Mouse (Mus musculus) CD4-positive, CD25-positive, alpha-beta regulatory T cell, adult 4 months (primary cell): ENCODE data around the gene Atg9b. TPM values are rescaled to one million over a fixed set of nuclear protein-coding genes. Genes with fewer than 3 reads are reported as not detected.

Source experiments
- ATAC-seq: one replicate; pipeline ENCODE4 v1.8.0; 2017
- polyA plus RNA-seq, 2 experiments: library from polyadenylated mRNA; unstranded; fragments of 100-300 nt; shearing (Covaris generic); gene quantifications; one replicate each; pipeline ENCODE4 v1.2.1; 2017

Atg9b gene
- polyA plus RNA-seq, 2 experiments from 2014 or later, result 2.2 to 3.2 TPM

DNA sequence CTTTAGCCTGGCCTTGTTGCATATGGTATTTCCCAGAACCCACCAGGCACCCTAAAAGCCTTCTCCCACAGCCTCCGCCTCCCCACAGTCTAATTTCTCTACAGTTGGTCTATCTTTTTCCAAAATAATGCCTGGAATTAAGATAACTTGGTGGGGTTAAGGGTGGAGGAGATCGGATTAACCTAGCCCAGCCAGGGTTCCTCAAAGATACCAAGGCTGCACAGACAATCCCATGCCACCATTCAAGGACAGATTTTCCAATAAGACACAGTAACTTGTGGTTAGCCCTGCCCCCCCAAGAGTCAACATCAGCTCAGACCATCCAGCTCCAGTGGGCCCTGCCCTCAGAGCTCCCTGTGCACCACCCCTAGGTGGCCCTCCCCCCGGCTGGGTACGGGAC is 11.4 kb downstream of the Atg9b start:
- ATAC-seq, result no peak

DNA sequence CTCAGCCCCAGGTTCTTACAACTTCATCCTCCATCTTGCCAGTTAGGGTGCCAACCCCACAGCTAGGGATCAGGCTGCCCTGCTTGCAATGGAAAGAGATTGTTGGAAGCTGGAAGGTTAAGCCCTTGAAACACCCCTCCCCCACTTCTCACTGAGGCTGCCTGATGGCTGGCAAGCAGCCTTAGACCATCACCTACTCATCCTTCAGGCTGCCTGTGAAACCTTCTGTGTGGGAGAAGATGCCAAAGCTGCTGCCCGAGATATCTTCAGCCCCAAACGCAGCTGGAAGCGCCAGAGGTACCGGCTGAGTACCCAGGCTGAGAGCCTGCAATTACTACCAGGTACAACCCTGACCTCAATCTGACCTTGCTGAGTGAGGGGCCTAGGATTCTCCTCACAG is 12.4 kb downstream of the Atg9b start:
- no peak for ATAC-seq

DNA sequence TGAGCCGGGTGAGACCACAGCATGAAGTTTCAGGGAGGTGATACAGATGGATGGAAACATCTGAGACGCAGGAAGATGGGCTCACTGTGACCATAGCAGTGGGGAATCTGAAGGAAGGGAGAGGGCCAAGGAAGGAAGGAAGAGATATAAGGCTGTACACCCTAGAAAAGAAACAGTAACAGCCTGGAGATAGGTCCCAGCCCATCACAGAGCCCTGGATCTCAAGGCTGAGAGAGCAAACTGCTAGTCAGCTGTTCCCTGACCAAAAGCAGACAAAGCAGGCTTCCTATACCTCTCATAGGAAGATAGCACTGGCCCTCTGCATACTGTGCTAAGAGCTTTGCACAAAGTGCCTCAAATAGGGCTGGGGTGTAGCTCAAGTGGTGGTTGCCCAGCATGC is 13.2 kb downstream of the Atg9b start:
- ATAC-seq, result no peak

DNA sequence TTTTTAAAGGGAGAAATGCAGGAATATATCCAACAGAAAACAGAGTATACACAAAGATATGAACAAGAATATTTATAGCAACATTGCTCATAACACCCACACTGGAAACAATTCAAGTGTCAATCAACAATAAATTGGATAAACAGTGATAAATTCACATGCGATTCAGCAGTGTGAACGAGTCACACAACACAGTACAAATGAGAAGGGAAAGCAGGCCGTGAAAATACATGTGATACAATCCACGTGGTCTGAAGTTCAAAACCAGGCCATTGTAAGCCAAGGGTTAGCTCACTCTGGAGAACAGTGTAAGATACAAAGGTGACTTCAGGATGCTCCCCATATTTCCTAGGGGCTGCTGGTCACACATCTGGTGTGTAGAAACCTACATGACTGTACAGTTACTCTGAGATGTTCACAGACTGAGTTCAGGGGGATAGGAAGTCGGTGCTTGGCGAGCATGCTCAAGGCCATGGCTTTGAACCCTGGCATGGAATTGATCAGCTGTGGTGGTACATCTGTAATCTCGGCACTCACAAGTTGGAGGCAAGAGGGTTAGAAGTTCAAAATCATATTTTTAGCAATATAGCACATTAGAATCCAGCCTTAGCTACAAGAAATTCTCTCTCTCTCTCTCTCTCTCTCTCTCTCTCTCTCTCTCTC is 17.1 kb downstream of the Atg9b start:
- no peak for ATAC-seq

DNA sequence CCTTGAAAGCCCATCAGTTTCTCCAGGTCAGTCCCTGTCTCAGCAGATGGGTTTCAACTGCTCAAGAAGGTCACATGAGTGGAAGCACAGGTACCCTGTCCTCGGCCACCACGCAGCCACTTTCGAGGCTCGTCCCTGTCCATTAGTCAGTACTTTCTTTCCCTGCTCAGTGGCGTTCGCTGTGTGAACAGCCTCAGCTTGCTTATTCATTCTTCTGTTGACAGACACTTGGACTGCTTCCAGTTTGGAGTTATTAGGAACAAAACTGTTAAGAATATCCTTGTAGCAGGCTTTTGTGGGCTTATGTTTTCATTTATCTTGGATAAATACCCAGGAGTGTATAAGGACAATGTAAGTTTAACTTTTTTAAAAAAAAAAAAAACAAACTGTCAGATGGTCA is 17.7 kb downstream of the Atg9b start:
- ATAC-seq, result no peak

DNA sequence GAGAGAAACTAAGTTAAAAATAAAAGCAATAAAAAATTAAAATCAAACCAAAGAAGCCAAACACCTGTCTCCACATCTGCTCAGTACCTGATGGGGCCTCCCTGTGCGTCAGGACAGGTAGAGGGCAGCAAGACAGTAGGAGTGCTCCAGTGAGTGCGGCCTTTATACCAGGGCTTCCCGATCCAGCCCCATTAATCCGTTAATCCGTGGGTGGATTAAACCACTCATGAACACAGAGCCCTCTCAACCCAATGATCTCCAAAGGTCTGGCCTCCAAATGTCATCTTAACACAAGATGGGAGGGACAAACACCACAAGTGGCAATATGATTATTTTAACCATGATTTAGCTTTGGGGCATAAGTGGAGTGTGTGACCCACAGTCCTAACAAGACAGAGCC is 18.1 kb downstream of the Atg9b start:
- no peak for ATAC-seq

DNA sequence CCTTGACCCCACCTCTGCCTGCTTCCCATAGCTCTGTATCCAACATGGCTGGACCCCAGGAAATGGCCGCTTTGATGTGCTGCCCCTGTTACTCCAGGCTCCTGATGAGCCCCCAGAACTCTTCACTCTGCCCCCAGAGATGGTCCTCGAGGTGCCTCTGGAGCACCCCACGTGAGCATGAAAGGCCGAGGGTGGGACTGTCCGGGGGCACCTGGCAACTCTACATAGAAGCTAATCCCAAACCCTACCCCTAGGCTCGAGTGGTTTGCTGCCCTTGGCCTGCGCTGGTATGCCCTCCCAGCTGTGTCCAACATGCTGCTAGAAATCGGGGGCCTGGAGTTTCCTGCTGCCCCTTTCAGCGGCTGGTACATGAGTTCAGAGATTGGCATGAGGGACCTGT is 22.2 kb downstream of the Atg9b start:
- ATAC-seq, result no peak

DNA sequence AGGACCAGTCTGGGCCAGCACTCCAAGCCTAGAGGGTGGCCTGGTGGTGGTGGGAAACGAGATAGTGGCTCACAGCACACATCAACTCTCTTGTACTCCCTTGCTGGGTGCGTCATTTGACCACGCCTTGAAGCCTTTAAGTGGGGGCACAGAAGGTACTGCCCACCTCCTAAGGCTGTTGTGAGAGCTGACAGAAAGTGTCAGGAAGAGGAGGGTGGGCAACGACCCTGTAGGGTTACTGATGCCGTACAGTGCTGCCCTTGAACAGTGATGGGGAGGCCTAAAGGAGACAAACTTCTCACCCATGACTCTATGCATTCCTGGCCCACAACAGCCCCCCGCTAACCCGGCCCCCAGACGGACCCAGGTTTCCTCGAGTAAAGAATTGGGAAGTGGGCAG is 25.5 kb downstream of the Atg9b start:
- ATAC-seq, result no peak

DNA sequence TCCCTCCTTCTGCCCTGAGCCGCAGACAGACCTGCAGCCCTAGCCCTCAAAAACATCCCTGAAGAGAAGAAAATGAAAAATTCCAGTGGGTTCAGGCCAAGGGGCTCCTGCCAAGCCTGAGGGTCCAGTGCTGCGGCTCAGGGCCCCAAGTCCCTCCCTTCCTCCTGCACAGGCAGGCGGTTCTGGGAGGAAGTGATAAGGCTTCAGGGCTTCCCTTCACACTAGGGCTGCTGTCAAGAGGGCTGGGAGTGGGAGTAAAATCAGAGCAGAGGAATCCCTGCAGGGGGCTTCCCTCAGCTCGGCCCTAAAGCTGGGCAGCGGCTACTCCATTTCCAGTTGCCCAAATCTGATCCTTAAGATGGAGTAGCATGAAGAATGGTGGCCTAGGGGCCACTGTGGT is 26.4 kb downstream of the Atg9b start:
- ATAC-seq, result no peak

DNA sequence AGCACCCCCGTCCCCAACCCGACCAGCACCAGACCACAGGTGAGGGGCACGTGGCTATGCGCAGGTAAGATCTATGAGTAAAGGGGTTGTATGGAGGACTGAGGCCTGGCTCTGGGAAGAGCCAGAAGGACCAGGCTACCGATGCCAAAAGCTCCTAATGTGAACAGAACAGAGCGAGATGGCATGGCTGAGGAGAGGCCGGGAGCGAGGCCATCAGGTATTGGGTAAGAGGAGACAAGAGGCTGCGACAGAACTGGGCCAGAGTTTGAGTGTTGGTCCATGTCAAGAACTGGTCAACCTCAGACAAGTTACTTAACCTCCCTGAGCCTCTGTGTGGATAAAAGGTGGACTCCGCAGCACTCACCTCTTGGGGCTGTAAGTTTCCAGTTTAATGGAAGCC is 27.0 kb downstream of the Atg9b start:
- ATAC-seq, result no peak

DNA sequence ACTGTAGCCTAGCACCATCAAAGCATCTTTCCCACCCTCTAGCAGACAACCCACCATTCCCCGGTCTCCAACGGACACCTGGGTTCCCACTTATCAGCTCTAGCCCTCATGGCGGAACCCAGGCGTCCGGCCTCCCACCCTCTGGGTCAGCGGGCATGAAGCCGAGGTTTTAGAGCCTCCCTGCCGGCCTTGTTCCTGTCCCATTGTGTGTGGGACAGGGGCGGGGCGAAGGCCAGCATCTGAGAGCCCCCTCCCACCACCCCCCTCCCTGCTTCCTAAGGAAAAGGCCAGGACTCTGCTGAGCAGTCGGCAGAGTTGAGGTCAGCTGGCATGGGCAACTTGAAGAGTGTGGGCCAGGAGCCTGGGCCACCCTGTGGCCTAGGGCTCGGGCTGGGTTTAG is 27.4 kb downstream of the Atg9b start, which contains the start of gene Nos3:
Gene Nos3, plus strand, starts transcription at position 303 of the 400 bp plus-strand sequence.
- no peak for ATAC-seq

DNA sequence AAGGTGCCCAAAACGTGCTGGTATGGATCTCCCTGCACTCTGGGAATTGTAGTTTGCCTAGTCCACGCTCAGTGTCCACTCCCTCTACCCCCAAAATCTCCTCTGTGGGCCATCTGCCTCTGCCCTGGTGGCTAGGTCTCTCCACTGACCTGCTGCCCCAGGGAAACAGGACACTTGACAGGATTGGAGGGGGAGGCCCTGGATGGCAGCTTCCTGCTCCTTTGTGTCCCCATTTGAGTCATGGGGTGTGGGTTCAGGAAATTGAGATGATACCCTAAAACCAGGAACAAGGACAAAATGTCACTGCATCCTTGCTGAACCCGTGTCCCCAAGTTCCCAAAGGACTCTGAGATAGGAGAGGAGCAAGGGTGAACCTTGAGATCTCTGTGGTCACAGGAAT is 27.9 kb downstream of the Atg9b start:
- no peak for ATAC-seq

DNA sequence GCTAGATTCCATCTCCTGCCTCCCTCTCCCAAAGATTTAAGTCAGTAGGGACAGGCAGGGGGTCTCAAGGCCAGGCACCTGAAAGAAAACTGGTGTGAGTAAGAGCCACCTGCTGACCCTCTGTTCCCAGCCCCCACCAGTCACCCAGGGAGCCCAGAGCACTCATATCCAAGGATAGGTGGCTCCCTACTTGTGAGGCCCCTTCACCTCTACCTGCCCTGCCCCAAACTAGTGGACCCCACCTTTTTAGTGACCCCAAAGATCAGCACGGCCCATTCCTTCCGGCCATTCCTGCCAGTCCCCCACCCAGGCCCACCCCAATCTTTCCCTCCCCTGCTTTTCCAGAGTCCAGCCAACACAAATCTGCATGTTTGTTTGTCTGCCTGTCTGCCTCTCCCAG is 28.5 kb downstream of the Atg9b start:
- no peak for ATAC-seq

DNA sequence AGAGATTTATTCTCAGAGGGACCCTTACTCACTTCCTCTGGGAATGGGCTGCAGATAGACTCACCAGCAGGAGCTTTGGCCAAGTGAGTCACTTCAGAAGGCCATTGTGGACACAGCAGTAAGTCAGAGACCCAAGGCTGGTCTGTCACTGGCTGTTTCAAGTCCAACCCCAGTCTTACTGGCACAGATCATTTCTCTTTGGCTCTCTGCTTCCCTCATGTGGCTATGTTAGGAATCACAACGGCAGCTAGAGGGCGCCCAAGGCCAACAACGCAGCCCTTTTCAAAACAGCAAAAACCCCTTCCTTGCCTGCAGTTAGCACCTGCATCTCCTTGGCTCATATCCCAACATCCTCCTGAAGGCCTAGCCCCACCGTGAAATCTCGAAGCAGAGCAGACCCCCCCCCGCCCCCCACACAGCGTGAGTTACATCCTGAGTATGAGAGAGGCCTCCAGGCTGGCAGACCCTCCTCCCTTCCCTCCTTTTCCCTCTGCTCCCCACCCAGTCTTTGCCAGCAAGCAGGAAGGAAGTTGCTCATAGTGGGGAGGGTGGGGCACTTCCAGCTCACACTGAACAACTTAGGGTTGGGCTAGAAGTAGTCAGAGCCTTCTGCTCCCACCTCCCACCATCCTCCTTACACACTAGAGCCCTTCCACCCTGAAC is 31.0 kb downstream of the Atg9b start:
- ATAC-seq, result peak; percentile 82

DNA sequence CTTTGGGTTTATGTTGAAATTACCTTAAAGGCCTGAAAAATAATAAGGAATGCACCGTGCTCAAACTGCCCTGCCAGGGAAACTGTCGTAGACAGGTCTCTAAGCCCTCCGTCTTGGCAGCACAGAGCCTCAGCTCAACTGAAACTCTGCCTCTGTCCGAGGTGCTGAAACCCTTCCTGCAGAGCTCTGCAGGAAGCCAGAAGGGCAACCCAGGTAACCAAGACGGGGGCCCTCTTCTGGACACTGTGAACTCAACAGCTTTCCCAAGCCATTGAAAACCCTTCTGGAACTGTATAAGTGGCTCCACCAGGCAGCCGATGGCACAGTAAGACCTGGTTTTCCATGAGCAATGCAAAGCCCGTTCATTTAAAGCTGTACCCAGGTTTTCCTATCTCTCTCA is 34.5 kb downstream of the Atg9b start:
- ATAC-seq, result peak; percentile 88

DNA sequence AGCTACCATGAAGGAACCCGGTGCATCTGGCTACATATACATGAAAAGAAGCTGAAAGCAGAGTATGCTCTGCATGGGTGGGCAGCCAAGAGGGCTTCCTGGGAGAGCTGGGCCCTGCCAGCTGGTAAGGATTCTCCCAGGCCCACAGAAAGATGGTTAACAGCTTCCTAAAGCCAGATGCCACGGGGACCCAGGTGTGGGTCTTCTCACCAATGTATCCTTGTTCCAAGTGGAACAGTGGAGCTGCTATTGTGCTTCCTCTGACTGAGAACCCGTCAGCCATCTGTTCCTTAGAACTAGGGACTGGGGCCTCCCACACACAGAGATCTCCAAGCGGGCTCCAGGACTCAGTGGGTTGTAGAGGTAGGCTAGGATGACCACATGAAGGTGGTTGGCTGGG is 35.2 kb downstream of the Atg9b start:
- ATAC-seq, result no peak

DNA sequence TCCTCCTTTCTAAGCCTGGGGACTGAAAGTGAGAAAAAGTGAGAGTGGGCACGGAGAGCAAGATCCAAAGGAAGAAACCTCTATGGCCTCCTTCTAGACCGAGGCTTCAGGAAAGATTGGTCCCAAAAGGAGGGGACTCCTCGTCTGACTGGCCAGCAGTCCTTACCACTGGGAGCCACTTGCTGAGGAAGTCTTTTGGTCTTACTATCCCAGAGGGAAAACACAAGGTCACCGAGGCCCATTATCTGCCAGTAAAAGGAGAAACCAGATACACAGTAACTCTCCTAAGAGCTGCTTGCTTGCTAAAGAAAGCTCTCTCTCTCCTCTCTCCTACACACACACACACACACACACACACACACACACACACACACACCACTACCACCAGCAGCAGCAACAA is 38.6 kb downstream of the Atg9b start:
- no peak for ATAC-seq

DNA sequence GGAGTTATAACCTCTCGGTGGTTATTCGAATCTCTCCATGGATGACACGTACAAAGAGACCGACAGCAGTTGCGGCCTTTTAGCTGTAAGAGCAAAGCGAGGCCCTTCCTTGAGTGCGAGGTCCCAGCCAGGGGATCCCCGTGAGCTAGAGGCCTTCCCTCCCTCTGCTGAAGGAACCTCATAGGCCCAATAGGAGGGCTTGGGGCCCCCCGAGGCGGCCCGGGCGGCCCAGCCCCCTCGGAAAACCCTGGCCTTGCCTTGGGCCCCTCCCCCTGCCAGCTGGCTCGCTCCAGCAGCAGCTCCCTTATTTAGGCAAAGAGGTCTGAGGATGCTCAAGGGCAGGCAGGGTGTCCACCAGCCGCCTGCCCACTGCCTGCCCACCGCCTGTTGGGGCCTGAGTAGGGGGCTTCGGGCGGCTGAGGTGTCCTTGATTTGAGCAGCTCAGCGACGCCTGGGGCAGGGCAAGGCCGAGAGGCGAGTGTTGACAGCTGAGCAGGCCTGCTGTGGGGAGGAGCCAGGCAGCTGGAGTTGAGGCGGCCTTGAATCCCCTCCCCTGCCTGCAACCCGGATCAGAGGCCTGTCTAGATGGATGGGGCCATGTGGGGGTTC is 39.6 kb downstream of the Atg9b start:
- no peak for ATAC-seq

DNA sequence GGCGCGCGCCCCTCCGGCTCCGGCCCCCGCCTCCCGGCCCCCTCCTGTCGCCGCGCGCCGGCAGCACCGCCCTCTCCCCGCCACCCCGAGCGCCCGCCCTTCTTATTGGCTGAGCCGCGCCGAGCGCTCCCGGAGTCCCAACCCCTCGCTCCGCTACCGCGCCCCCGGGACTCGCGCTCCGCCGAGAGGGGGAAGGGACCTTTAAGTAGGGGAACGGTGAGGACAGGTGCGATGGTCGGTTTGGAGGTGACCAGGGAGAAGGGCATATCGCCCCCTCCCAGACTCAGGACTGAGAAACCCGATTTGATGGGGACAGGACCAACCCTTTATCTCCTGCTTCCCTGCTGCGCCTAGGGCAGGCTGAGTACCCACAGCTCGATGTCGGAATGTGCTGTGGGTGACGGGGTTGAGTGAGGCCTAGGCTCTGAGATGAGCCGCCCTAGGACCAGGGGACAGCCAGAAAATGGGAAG is 40.2 kb downstream of the Atg9b start:
- ATAC-seq, result peak; percentile 51

DNA sequence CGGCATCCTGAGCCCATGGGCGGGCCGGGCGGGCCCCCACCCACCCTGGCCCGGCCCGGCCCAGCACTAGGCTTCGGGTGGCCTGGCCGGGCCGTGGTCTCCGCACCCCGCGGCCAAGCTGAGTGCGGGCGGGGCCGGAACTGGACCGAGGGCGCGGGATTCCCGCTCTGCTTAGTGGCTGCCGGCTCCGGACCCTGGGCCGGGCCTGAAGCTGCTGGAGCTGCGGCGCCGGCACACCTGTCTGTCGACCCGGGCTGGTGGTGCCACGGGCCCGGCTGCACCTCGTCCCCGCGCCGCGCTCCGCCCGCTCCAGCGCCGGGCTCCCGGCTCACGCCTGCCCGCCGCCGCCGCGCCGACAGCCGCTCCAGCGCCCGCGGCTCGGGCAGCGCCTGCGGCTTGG is 40.7 kb downstream of the Atg9b start, which contains the start of gene Kcnh2:
Gene Kcnh2, minus strand, starts transcription at position 327 of the 400 bp plus-strand sequence.
- ATAC-seq, result no peak

DNA sequence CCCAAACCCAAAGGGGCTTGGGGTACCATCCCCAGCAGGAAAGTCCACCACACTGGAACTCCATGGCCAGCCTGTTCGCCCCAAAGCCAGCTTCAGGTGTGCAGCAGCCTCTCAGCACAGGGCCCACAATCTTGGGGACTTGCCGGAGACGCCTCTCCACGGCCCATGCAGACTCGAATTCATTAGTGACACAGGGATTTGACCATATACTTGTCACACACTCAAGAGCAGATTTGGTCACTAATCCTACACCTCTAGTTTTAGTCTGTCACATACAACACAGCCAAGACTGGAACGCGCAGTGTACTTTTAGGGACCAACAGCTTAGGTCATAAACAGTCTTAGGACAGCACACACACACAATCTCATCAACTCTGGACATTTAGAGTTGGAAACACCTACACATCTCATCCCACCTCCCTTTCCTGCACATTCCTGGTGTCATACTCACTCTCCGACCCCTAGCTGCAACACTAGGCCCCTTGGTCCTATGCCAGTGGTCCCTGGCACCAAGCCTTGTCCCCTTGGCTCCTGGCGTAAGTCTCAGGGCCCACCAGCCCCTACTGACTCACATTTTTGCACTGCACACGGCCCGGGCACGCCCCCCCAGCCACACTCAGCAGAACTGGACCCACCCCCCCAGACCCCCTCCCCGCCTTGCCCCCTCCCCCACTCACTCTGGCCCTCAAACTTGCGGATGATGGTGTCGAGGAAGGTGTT is 41.3 kb downstream of the Atg9b start:
- no peak for ATAC-seq

DNA sequence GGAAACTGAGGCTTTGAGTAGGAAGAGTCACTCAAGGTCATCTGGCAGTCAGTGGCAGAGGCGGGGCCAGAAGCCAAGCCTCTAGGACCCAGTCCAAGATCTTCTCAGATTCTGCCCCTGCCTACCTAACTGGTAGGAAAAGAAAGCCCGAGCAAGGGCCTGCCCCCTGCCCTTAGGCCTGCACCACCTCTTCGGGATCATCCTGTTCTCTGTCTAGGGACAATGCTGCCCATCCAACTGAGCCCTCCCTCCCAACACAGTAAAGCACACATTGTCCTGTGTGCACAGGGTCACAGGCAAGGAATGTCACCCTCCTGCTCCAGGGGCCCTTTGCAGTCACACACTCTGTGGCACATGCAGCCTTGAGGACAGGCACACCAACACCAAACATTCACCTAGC is 41.9 kb downstream of the Atg9b start:
- no peak for ATAC-seq

DNA sequence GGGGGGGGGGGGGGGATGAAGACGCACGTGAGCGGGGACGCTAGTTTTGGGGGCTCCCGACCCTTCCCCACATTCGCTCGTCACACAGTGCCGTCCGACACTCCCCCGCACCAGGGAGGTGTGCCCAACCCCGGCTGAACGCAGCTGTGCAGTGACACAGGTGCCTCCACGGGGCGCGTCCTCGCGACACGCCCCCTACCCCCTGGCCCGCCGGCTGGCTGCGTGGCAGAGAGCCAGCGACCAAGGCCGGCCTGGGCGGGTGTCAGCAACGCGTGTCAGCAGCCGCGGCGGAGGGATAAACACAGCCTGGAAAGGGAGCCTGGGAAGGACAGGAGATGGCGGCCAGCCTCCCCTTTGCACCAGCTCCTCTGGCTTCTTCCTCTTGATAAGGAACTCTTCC is 43.4 kb downstream of the Atg9b start:
- ATAC-seq, result no peak
